Mouse (Mus musculus) stomach, embryonic 14.5 days (tissue): Measurements from ENCODE around the gene Cited4. TPM values are rescaled to one million over a fixed set of nuclear protein-coding genes. Genes with fewer than 3 reads are reported as not detected.
A peak's percentile ranks its signal among the peaks of the same experiment; 100 is the strongest.

Experiments
- ATAC-seq: fragments of 200-750 bp; cut with Nextera tagmentation; 2 replicates; pipeline ENCODE4 v1.8.0; 2017; ENCODE audit warnings: low read depth, moderate TSS enrichment; ENCODE audit not compliant: insufficient number of reproducible peaks, insufficient read depth, low FRiP score
- H3K27ac ChIP-seq: fragments of 300-500 bp; sonication (generic); 2 replicates; pipeline ENCODE4 v1.5.1; 2014; ENCODE audit warnings: mild to moderate bottlenecking, low read length, moderate library complexity, mixed read lengths
- H3K27me3 ChIP-seq: fragments of 300-500 bp; sonication (generic); 2 replicates; pipeline ENCODE4 v1.6.1; 2014; ENCODE audit warnings: low read length, control low read depth, mixed read lengths; ENCODE audit not compliant: control insufficient read depth, insufficient read depth
- H3K36me3 ChIP-seq: fragments of 300-500 bp; sonication (generic); 2 replicates; pipeline ENCODE4 v1.6.1; 2014; ENCODE audit warnings: mild to moderate bottlenecking, control low read depth, low read length, moderate library complexity, mixed read lengths; ENCODE audit not compliant: control insufficient read depth, insufficient read depth
- H3K4me1 ChIP-seq: fragments of 300-500 bp; sonication (generic); 2 replicates; pipeline ENCODE4 v1.6.1; 2014; ENCODE audit warnings: low read length, control low read depth, mixed read lengths; ENCODE audit not compliant: control insufficient read depth, insufficient read depth
- H3K4me2 ChIP-seq: fragments of 300-500 bp; sonication (generic); replicated peaks from 2 replicates; pipeline ENCODE4 v1.6.1; 2014; ENCODE audit warnings: low read depth, low read length, control low read depth
- H3K4me3 ChIP-seq: fragments of 300-500 bp; sonication (generic); 2 replicates; pipeline ENCODE4 v1.5.1; 2014; ENCODE audit warnings: low read depth, low read length, control low read depth
- H3K9ac ChIP-seq: fragments of 300-500 bp; sonication (generic); replicated peaks from 2 replicates; pipeline ENCODE4 v1.6.1; 2014; ENCODE audit warnings: low read depth, mild to moderate bottlenecking, control low read depth, low read length, moderate library complexity, mixed read lengths
- H3K9me3 ChIP-seq: fragments of 300-500 bp; sonication (generic); 2 replicates; pipeline ENCODE4 v1.6.1; 2016; ENCODE audit warnings: low read depth, low read length, control low read depth; ENCODE audit not compliant: control insufficient read depth
- WGBS: fragments of 180-500 bp; shearing (Covaris S2); extraction: QIAGEN DNeasy Blood & Tissue Kit; methylation state at CpG from one replicate; pipeline ENCODE4 v1.1.7; 2014; 5-methylcytosine and 5-hydroxymethylcytosine counted together
- polyA plus RNA-seq: library from polyadenylated mRNA; unstranded; fragments of >200 nt; fragmentation: Nextera tagmentation; extraction: Ambion mirVana; gene quantifications from 2 replicates; pipeline ENCODE4 v1.2.1, GENCODE M21; 2014

Cited4 gene
- polyA plus RNA-seq, 1 experiment from 2014 or later: 1.4 TPM

GRCm38 (mm10) chr4:120687282-120687681 lies 20.9 kb downstream of the Cited4 start:
- ATAC-seq: no peak
- H3K9ac ChIP-seq: no peak overlapping the region
- H3K36me3 ChIP-seq: no peaks in the 10 kb centered on the region
- H3K4me2 ChIP-seq: no peak overlapping the region
- no peak overlapping the region for H3K27ac ChIP-seq
- H3K27me3 ChIP-seq: no peaks in the 10 kb centered on the region
- no peaks in the 10 kb centered on the region for H3K4me1 ChIP-seq
- H3K9me3 ChIP-seq: no peaks in the 10 kb centered on the region
- H3K4me3 ChIP-seq: no peak overlapping the region
- 48% methylated on average over 6 of the region's 6 CpGs for WGBS

GRCm38 (mm10) chr4:120689317-120689716 lies 22.9 kb downstream of the Cited4 start:
- 54% methylated on average over 6 of the region's 6 CpGs for WGBS
- Histone ChIP-seq H3K27me3 (no peaks in the 10 kb centered on the region), H3K4me2 (no peak overlapping the region), H3K4me1 (no peaks in the 10 kb centered on the region), H3K4me3 (no peak overlapping the region), H3K36me3 (no peaks in the 10 kb centered on the region), H3K9ac (no peak overlapping the region), H3K27ac (no peak overlapping the region), H3K9me3 (no peaks in the 10 kb centered on the region)
- ATAC-seq: 0 out of 2 replicates have a peak, but pooled peaks have one; percentile 28

GRCm38 (mm10) chr4:120692717-120693116 lies 26.3 kb downstream of the Cited4 start:
- Histone ChIP-seq H3K9ac (no peak overlapping the region), H3K27me3 (no peaks in the 10 kb centered on the region), H3K4me3 (no peak overlapping the region), H3K36me3 (no peaks in the 10 kb centered on the region), H3K27ac (no peak overlapping the region), H3K4me1 (no peaks in the 10 kb centered on the region), H3K4me2 (no peak overlapping the region), H3K9me3 (no peaks in the 10 kb centered on the region)
- WGBS: 43% methylated on average over 10 of the region's 10 CpGs
- ATAC-seq: no peak

GRCm38 (mm10) chr4:120697353-120697752 lies 31.0 kb downstream of the Cited4 start:
- Histone ChIP-seq H3K9ac (no peak overlapping the region), H3K4me3 (no peak overlapping the region), H3K4me1 (0 out of 2 replicates have a peak, but pooled peaks cover 5% of the 10 kb centered on the region), H3K9me3 (no peaks in the 10 kb centered on the region), H3K4me2 (no peak overlapping the region), H3K27me3 (0 out of 2 replicates have a peak, but pooled peaks cover 2% of the 10 kb centered on the region), H3K27ac (no peak overlapping the region), H3K36me3 (no peaks in the 10 kb centered on the region)
- ATAC-seq: no peak
- 86% methylated on average over 8 of the region's 8 CpGs for WGBS

- peak overlapping the region; percentile 26; the same call in 1 of the 2 replicates for H3K4me2 ChIP-seq
- peak; percentile 50 for ATAC-seq
- H3K27ac ChIP-seq: no peak overlapping the region
- 0 out of 2 replicates have a peak, but pooled peaks cover 2% of the 10 kb centered on the region for H3K27me3 ChIP-seq
- WGBS: 13% methylated on average over 35 of the region's 35 CpGs
- no peak overlapping the region for H3K4me3 ChIP-seq
- 0 out of 2 replicates have a peak, but pooled peaks cover 5% of the 10 kb centered on the region for H3K4me1 ChIP-seq
- H3K36me3 ChIP-seq: no peaks in the 10 kb centered on the region
- no peak overlapping the region for H3K9ac ChIP-seq
- no peaks in the 10 kb centered on the region for H3K9me3 ChIP-seq
These were observed 31.6 kb downstream of the Cited4 start for GRCm38 (mm10) chr4:120697799-120698484.

- 85% methylated on average over 3 of the region's 3 CpGs for WGBS
- no peak for ATAC-seq
- no peak overlapping the region for H3K27ac ChIP-seq
- no peak overlapping the region for H3K4me3 ChIP-seq
- H3K4me1 ChIP-seq: 0 out of 2 replicates have a peak, but pooled peaks cover 5% of the 10 kb centered on the region
- no peak overlapping the region for H3K4me2 ChIP-seq
- H3K36me3 ChIP-seq: no peaks in the 10 kb centered on the region
- 0 out of 2 replicates have a peak, but pooled peaks cover 2% of the 10 kb centered on the region for H3K27me3 ChIP-seq
- no peak overlapping the region for H3K9ac ChIP-seq
- H3K9me3 ChIP-seq: no peaks in the 10 kb centered on the region
These were observed 34.8 kb downstream of the Cited4 start for GRCm38 (mm10) chr4:120701180-120701579.

- H3K4me2 ChIP-seq: no peak overlapping the region
- no peak overlapping the region for H3K9ac ChIP-seq
- no peaks in the 10 kb centered on the region for H3K9me3 ChIP-seq
- H3K4me1 ChIP-seq: 0 out of 2 replicates have a peak, but pooled peaks cover 5% of the 10 kb centered on the region
- H3K27ac ChIP-seq: no peak overlapping the region
- H3K36me3 ChIP-seq: no peaks in the 10 kb centered on the region
- no peak for ATAC-seq
- H3K4me3 ChIP-seq: no peak overlapping the region
- 83% methylated on average over 8 of the region's 8 CpGs for whole genome bisulfite sequencing
- H3K27me3 ChIP-seq: 0 out of 2 replicates have a peak, but pooled peaks cover 2% of the 10 kb centered on the region
These were observed 35.7 kb downstream of the Cited4 start for GRCm38 (mm10) chr4:120702056-120702455.

- Histone ChIP-seq H3K9me3 (no peaks in the 10 kb centered on the region), H3K27ac (no peak overlapping the region), H3K4me3 (no peak overlapping the region), H3K36me3 (no peaks in the 10 kb centered on the region), H3K4me1 (0 out of 2 replicates have a peak, but pooled peaks cover 5% of the 10 kb centered on the region), H3K9ac (no peak overlapping the region), H3K4me2 (no peak overlapping the region), H3K27me3 (0 out of 2 replicates have a peak, but pooled peaks cover 2% of the 10 kb centered on the region)
- WGBS: 89% methylated on average over 2 of the region's 2 CpGs
- ATAC-seq: no peak
These were observed 36.1 kb downstream of the Cited4 start for GRCm38 (mm10) chr4:120702511-120702910.
